Mouse (Mus musculus) monocyte, adult 2 months (primary cell): Measurements from ENCODE around the gene Brd3.

ENCODE experiments used
- DNase-seq, 2 experiments: peaks; one replicate each; pipeline ENCODE4 v3.0.0; 2022; ENCODE audit warnings: low spot score in 2 of 2, low read depth in 1 of 2

Gene Brd3

GRCm38 (mm10) chr2:27473061-27473765 is 34.2 kb downstream of the Brd3 start:
- DNase-seq, result peak in 1 of 2 experiments; percentile 0

- DNase-seq, result no peak
These were observed 36.3 kb downstream of the Brd3 start for GRCm38 (mm10) chr2:27471170-27471584.

GRCm38 (mm10) chr2:27470535-27470934 is 36.9 kb downstream of the Brd3 start:
- DNase-seq, result no peak

- DNase-seq, result no peak
These were observed 37.5 kb downstream of the Brd3 start for GRCm38 (mm10) chr2:27469991-27470355.

- no peak for DNase-seq
These were observed 38.0 kb downstream of the Brd3 start for GRCm38 (mm10) chr2:27469292-27469990.

- no peak for DNase-seq
These were observed 44.6 kb downstream of the Brd3 start for GRCm38 (mm10) chr2:27462901-27463300.

- DNase-seq, result no peak
These were observed 45.4 kb downstream of the Brd3 start for GRCm38 (mm10) chr2:27461881-27462660.

GRCm38 (mm10) chr2:27460651-27461050 is 46.8 kb downstream of the Brd3 start:
- DNase-seq, result no peak

GRCm38 (mm10) chr2:27460163-27460562 is 47.3 kb downstream of the Brd3 start:
- no peak for DNase-seq

GRCm38 (mm10) chr2:27459735-27460134 is 47.7 kb downstream of the Brd3 start:
- DNase-seq, result no peak

GRCm38 (mm10) chr2:27450226-27450625 is 57.2 kb downstream of the Brd3 start:
- no peak for DNase-seq

GRCm38 (mm10) chr2:27447782-27448181 is 59.7 kb downstream of the Brd3 start:
- no peak for DNase-seq

GRCm38 (mm10) chr2:27446812-27447211 is 60.6 kb downstream of the Brd3 start:
- DNase-seq, result no peak

- no peak for DNase-seq
These were observed 61.6 kb downstream of the Brd3 start for GRCm38 (mm10) chr2:27445910-27446309.

GRCm38 (mm10) chr2:27443450-27443708 is 64.1 kb downstream of the Brd3 start:
- DNase-seq, result no peak

GRCm38 (mm10) chr2:27442708-27443449 is 64.6 kb downstream of the Brd3 start:
- DNase-seq, result no peak

GRCm38 (mm10) chr2:27441767-27442707 is 65.4 kb downstream of the Brd3 start, which contains the start of gene Brd3os:
Gene Brd3os (plus strand): TSS chr2:27442324.
- peak; percentile 83 for DNase-seq

GRCm38 (mm10) chr2:27438281-27438680 is 69.2 kb downstream of the Brd3 start:
- no peak for DNase-seq

GRCm38 (mm10) chr2:27437876-27438275 is 69.6 kb downstream of the Brd3 start:
- DNase-seq, result no peak

- DNase-seq, result no peak
These were observed 74.9 kb downstream of the Brd3 start for GRCm38 (mm10) chr2:27432599-27432998.
